16 mouse cellular contexts compared by ENCODE assay signal in the genomic region with DNA sequence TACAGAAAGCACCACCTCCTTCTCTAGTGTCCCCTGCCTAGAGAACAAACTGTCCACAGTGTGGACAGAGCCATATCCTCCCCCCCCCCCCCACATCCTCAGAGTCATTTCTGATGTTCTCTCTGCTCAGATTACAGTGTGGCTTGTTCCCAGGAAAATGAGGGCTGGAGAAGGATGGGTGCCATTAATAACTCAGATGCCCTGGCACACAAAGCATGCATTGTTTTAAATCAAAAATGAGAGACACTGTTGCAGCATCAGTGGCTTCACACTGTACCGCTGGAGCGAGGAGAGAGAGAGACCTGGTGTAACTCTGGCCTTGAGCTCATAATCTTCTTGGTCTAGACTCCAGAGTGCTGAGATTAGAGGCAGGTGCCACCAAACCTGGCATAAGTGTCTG. TPM values are rescaled to one million over a fixed set of nuclear protein-coding genes. Genes with fewer than 3 reads are reported as not detected.
A peak's percentile ranks its signal among the peaks of the same experiment; 100 is the strongest.
DNase-seq lines count a peak whose midpoint lies in the region.
"Had no signal": no experiment of that assay in that cellular context is flagged by ENCODE, and none has a peak within 500 bp of the region (broad histone marks: within the 10 kb centered on the region; RNA-seq: fewer than 3 reads in every experiment).

No protein-coding gene starts in this region.

- peak; percentile 8 for DNase-seq in gastrocnemius, postnatal 25 days
- no peak for DNase-seq in gastrocnemius, adult 8-10 months (ENCODE audit: low spot score in 2 of 2)
- peak; percentile 57 for DNase-seq in testis, postnatal 14 days (ENCODE audit: low spot score)
- DNase-seq in testis, postnatal 10 days (ENCODE audit: low spot score), result no peak
- peak; percentile 38 for DNase-seq in NIH3T3 (ENCODE audit: low read depth)
- DNase-seq in adrenal gland, postnatal 36 days, result no peak
- DNase-seq: adrenal gland, adult 2 months; adrenal gland, postnatal 14 days; cerebellum, adult 11-12 months; cerebellum, adult 8-10 months; cerebellum, postnatal 10 days; cerebellum, postnatal 36 days; embryo, embryonic 11 days; heart, adult 18-20 months; heart, postnatal 10 days; heart, postnatal 36 days had no signal

RNA-seq across cellular contexts. Expression of a gene that starts 18.2 kb away (rescaled TPM):
- 100 to 1,000 TPM; 193 to 218 TPM for total RNA-seq in gastrocnemius, postnatal 25 days (2021)
- total RNA-seq in gastrocnemius, adult 8-10 months (2022), result 100 to 1,000 TPM; 247 to 295 (median 262) TPM
- total RNA-seq in adrenal gland, postnatal 36 days (2021), result 100 to 1,000 TPM; 189 to 297 TPM

Comparison
In these comparisons a context has a peak if more than half of its experiments do, and no peak if none do; other contexts are left out.
1. DNase-seq: peak in gastrocnemius, postnatal 25 days (single experiment), testis, postnatal 14 days (single experiment) and NIH3T3 (single experiment); none in gastrocnemius, adult 8-10 months (0 of 2), testis, postnatal 10 days (single experiment) and adrenal gland, postnatal 36 days (0 of 2).